Mouse (Mus musculus) MEL-GATA-1-ER (cell line): ENCODE measurements around the gene Rpl22.

ENCODE experiments used
- DNase-seq: peaks from one replicate; pipeline ENCODE4 v3.0.0-alpha.2; 2012; ENCODE audit warnings: low read depth; ENCODE audit errors: extremely low read depth

The Rpl22 gene

DNA sequence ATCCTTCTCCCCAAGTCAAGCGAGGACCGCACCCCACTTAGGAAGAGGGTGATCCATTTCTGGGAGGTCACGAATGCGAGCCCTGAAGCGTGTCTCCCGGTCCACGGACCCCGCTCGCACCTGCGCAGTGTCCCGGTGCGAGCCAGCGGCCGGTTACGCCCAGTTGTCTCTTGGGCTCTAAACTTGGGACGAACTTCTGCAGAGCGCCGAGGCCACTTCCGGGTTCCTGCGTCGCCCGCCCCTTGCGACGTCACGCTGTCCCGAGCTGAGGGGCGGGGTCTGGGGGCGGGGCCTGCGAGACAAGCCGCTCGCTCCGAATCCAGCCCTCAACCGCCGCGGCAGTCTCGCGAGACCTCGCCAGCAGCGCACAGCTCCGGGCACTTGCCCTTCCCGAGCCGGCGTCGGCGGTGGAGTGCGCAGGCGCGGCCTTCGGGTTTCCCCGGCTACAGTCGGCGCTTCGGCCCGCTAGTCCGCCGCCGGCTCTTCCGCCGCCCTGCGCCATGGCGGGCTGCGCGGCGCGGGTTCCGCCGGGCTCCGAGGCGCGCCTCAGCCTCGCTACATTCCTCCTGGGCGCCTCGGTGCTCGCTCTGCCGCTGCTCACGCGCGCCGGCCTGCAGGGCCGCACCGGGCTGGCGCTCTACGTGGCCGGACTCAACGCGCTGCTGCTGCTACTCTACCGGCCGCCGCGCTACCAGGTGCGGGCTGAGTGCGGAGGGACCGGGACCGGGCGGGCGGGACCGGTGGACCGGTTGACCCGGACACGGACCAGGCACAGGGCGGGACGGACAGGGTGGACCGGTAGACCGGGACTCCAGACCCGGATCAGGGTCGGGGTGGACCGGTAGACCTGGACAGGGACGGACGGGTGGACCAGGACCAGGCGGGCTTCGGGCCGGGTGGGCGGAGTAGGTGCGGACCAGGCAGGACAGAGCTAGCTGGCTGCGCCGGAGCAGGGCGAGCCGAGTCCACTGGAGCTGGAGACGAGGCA, 28.4 kb upstream of the Rpl22 start, which contains the start of gene Icmt:
Icmt (plus strand) TSS at position 354 of the 988 bp plus-strand sequence.
- peak; percentile 84 for DNase-seq

- DNase-seq = no peak
Measured at GRCm38 (mm10) chr4:152298836-152299235, 26.7 kb upstream of the Rpl22 start.

DNA sequence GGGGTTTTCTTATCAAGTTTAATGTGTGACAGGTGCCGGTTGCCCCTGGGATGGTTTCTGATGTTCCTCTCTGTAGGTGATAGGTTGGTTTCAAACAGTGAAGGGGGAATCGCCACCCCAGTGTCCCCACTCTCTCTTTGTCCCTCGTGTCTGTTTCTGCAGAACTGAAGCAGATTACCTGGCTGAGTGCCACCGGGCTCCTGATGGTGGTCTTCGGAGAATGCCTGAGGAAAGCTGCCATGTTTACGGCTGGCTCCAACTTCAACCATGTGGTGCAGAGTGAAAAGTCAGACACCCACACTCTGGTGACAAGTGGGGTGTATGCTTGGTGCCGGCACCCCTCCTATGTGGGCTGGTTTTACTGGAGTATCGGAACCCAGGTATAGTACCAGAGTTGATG, 25.2 kb upstream of the Rpl22 start:
- no peak for DNase-seq

GRCm38 (mm10) chr4:152302012-152302411, 23.5 kb upstream of the Rpl22 start:
- no peak for DNase-seq

DNA sequence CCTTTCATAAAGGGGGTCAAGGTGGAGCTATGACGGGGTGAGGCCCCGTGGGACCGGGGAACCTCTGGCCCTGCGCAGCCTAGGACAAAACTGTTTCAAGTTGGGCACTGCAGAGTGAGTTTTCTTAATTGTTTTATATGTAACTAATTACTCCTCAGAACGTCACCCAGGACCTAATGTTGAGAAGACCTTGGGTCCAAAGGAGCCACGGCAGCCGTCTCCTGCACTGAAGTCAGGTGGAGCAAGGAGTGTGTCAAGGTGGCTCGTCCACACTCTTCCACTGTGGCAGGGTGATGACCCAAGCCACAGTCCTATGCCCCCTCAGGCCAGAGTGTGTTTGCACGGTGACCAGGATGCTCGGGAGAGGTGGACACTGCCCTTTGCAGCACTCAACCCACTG, 22.4 kb upstream of the Rpl22 start:
- DNase-seq = no peak

GRCm38 (mm10) chr4:152304685-152305084, 20.9 kb upstream of the Rpl22 start:
- DNase-seq = no peak

GRCm38 (mm10) chr4:152305991-152306390, 19.6 kb upstream of the Rpl22 start:
- DNase-seq = no peak

DNA sequence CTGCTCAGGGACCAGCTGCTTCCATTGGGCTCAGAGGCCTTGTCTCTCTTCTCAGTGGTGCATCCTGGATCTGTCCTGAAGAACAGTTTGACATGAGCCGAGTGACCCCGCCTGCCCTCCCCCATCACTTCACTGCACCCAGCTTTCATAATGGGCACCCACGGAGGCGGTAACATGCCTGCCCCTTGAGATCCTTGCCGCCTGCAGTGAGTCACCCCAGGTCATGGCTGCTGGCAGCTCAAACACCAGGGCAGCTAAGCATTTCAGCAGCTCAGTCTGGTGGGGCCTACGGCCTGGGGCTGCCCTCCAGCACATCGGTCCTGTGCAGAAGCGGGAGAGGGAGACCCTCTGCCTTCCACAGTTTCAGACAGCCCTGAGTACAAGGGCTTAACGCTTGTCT, 18.0 kb upstream of the Rpl22 start:
- DNase-seq = no peak

DNA sequence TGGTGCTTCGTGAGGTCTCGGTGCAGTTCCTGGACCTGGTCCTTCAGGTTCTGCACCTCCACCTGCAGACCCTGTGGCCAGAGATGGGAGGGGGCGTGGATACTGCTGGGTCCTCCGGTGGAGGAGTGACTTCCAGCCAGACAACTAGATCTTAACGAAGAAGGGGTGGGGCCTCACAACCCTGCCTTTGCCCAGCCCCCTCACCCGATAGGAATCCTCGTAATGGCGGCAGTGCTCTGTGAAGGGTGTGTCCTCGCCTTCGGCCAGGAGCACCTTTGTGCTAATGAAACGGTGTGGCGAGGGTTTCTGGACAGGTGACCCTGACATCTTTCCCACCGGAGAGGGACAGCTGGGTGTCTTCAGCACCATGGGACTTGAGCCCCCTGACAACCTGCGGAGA, 13.4 kb upstream of the Rpl22 start:
- DNase-seq = no peak

DNA sequence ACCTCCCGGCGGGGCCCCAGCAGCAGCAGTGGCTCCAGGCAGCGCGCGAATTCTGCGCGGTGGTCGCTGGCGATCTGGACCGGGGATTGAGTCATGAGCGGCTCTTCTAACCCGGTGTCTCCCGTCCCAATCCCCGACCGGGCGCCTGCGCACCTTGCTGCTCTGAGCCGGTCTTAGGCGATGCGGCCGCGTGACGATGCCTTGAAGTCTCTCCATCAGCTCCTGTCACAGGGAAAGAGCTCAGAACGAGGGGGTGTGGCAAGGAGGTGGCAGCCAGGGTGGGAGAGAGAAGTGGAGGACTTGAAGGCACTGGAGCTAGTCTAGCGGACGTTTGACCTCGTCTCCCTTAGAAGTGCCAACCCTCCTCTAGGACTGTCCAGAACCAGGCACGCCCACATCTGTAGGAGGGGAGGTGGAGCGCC, 12.3 kb upstream of the Rpl22 start:
- no peak for DNase-seq

- no peak for DNase-seq
Measured at GRCm38 (mm10) chr4:152313934-152314333, 11.6 kb upstream of the Rpl22 start.

DNA sequence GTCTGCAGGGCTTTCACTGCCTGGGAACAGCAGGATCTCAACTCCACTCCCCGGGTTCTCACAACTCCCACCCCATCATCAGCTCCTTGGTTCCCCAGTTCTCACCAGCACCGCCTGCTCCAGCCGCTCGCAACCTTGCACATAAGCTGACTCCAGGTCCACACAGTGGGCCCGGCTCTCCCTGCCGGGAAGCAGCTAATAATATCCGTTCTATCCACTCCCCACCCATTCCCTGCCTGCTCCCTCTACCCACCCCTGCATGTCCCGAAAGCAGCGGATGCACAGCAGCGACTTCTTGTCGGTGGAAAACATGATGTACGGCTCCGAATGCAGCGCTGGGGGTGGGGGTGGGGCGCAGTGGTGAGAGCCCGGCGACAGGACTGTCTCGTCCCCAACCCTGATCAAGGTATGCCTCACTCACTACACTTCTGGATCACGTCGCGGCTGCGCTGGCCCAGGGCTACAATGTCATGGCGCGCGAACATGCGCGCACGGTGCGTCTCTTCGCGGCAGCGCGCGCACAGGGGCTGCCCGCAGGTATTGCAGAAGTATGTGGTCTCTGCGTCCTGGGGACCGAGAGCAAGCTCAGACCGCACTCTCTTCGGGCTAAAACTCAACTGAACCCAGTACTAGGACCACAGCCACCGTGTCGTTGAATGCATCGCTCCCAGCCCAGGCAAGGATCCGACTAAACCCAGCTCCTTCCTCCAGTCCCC, 9.9 kb upstream of the Rpl22 start:
- no peak for DNase-seq

GRCm38 (mm10) chr4:152317631-152318033, 7.9 kb upstream of the Rpl22 start:
- DNase-seq = no peak

DNA sequence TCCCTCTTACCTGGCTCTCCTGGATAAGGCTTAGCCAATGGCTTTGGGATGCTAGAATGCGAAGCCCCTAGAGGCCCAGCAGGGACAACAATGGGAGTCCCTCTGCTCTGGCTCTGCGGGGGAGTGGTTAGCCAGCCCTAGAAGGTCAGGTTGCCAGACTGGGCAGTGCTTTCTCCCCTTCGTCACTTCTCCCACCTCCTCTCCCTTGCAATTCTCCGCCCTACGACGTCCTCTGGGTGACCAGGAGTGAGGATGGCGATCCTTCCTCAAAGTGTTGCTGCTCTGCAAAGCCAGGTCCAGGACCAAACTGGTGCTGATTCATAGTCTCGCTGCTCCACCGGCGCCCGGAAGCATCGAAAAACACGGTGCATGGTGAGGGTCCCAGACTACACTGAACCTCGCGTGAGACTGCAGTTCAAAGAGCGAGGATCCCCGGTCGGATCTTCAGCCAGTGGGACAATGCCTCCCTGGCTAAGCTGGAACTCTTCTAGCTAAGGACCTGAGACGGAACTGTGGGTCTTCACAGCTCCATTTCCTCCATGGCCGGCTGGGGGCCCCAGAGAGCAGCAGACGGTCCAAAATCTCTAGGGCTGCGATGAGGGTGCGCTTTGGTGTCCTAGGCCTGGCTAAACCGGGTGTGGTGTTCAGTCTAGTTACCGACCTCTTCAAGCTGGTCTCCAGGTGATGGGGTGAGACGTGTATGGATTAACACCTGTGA, 6.9 kb upstream of the Rpl22 start, which contains the start of gene Rnf207:
Rnf207 (minus strand) TSS at position 477 of the 718 bp plus-strand sequence.
- DNase-seq = no peak

DNA sequence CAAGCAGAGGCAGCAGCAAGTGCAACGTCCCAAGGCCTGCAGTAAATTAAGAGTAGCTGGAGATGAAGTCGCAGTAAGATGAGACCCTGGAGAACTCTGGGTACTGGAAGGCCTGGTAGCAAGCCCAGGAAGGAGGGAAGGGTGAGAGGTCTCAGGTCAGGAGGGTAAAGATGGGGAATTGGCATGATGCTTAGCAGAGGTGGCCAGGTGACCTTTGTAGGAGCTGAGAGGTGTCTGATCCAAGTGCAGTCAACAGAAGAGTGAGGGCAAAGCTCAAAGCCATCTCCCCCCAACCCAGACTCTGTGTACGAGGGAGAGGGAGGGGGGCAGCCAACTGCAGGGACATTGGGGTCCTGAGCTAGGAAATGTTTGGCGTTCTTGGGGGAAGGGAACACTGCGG, 4.1 kb upstream of the Rpl22 start:
- DNase-seq = no peak

- DNase-seq = no peak
Measured at GRCm38 (mm10) chr4:152324641-152325562, 640 bp upstream of the Rpl22 start.

DNA sequence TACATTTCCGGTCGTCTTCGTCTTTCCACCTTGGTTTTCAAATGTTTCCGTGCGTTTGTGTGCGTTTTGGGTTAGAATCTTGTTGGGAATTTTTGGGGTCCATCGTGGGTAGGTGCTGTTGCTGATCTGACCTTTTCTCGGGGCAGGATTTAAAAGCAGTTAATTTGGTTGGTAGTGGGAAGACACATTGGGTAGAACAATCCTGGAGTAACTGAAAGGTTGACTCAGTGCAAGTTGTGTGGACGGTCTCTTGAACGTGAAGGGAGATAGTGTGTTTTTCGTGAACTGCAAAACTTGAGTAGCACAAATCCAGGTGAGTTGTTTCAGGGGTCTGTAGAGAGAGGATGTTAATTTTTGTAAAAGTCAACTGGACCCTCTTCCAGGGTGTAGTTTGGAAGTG, 1.0 kb downstream of the Rpl22 start:
- DNase-seq = no peak

DNA sequence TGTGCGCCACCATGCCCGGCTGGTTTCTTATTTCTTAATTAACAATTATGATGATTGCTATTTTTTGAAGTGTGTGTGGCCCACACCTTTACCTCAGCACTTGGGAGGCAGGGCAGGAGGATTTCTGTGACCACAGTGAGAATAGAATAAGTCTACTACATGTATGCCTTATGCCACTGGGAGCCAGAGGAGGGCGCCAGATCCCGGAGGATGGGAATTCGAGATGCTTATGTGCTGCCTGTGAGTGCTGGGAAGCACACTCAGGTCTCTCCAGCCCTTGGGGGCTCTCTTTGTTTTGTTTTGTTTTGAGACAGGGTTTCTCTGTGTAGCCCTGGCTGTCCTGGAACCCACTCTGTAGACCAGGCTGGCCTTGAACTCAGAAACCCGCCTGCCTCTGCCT, 3.1 kb downstream of the Rpl22 start:
- peak; percentile 50 for DNase-seq

GRCm38 (mm10) chr4:152332952-152333351, 7.4 kb downstream of the Rpl22 start:
- DNase-seq = peak; percentile 50

- DNase-seq = no peak
Measured at GRCm38 (mm10) chr4:152333587-152333986, 8.0 kb downstream of the Rpl22 start.

GRCm38 (mm10) chr4:152337772-152338171, 12.2 kb downstream of the Rpl22 start:
- no peak for DNase-seq
